Mouse (Mus musculus): ENCODE data around the gene Gprc5a.

GRCm38 (mm10) chr6:135040275-135040871 is 25.1 kb upstream of the Gprc5a start:
- no peak for TF ChIP-seq CTCF (IDR thresholded peaks at IDR 0.05; ENCODE audit: insufficient read depth, low read depth, low read length)
- TF ChIP-seq POLR2A (IDR thresholded peaks at IDR 0.05; ENCODE audit: insufficient read depth, low read depth, low read length), result no peak
